Mouse (Mus musculus) CH12.LX (cell line): ENCODE results near the gene Ccr8. TPM values are rescaled to one million over a fixed set of nuclear protein-coding genes. Genes with fewer than 3 reads are reported as not detected.

Experiments used
- DNase-seq: peaks from one replicate; pipeline ENCODE4 v3.0.0-alpha.2; 2013; ENCODE audit errors: extremely low read depth
- H3K27ac ChIP-seq: 2 replicates; pipeline ENCODE4 v1.5.1; 2012; ENCODE audit warnings: low read depth, mild to moderate bottlenecking, control low read depth, moderate library complexity; ENCODE audit not compliant: insufficient read depth
- H3K27me3 ChIP-seq: replicated peaks from 2 replicates; pipeline ENCODE3; 2012; ENCODE audit warnings: inconsistent platforms
- H3K36me3 ChIP-seq, 2 experiments: replicated peaks in 1 of 2; 2 replicates each; pipeline versions ENCODE3 to v1.6.1; 2012; ENCODE audit warnings: inconsistent platforms in 1 of 2, low read length in 1 of 2, mild to moderate bottlenecking in 1 of 2, mixed read lengths in 1 of 2, moderate library complexity in 1 of 2; ENCODE audit not compliant: control insufficient read depth in 1 of 2, insufficient read depth in 1 of 2
- H3K4me1 ChIP-seq, 2 experiments: 2 replicates each; pipeline ENCODE4 v1.6.1; 2012; ENCODE audit warnings: inconsistent platforms in 1 of 2, moderate library complexity in 1 of 2; ENCODE audit not compliant: insufficient read depth in 2 of 2, control insufficient read depth in 1 of 2
- H3K4me2 ChIP-seq: 2 replicates; pipeline ENCODE4 v1.6.1; 2012; ENCODE audit warnings: low read depth, mild to moderate bottlenecking, control low read depth; ENCODE audit not compliant: poor library complexity, insufficient read depth, severe bottlenecking
- H3K4me3 ChIP-seq, 3 experiments: fragments of 150-350 bp in 1 of 3; sonication (generic) in 1 of 3; replicated peaks in 1 of 3; 2 replicates each; pipeline versions ENCODE3 to v1.5.1; 2011 to 2012; ENCODE audit warnings: low read depth in 2 of 3, low read length in 2 of 3, mild to moderate bottlenecking in 2 of 3, moderate library complexity in 2 of 3, control low read depth in 1 of 3, improper control_type of control experiment in 1 of 3, inconsistent platforms in 1 of 3, mixed read lengths in 1 of 3; ENCODE audit not compliant: poor library complexity in 1 of 3
- H3K79me2 ChIP-seq: replicated peaks from 2 replicates; pipeline ENCODE4 v1.6.1; 2012; ENCODE audit warnings: mild to moderate bottlenecking, moderate library complexity; ENCODE audit not compliant: control insufficient read depth, poor library complexity, insufficient read depth, severe bottlenecking; ENCODE audit errors: extremely low read depth
- H3K9ac ChIP-seq: 2 replicates; pipeline ENCODE4 v1.6.1; 2012; ENCODE audit warnings: low read depth, mild to moderate bottlenecking, control low read depth, moderate library complexity; ENCODE audit not compliant: insufficient read depth
- H3K9me3 ChIP-seq: replicated peaks from 2 replicates; pipeline ENCODE3; 2012; ENCODE audit warnings: low read length, inconsistent platforms, mixed read lengths
- BHLHE40 ChIP-seq: IDR thresholded peaks from 2 replicates; pipeline ENCODE4 v1.6.1; 2011; ENCODE audit warnings: mild to moderate bottlenecking, low read depth, low read length, improper control_type of control experiment
- CHD2 ChIP-seq: IDR thresholded peaks from 2 replicates; pipeline ENCODE4 v1.6.1; 2011; ENCODE audit warnings: low read length, improper control_type of control experiment
- CTCF ChIP-seq, 2 experiments: IDR thresholded peaks in 1 of 2; conservative IDR thresholded peaks in 1 of 2; 2 replicates each; pipeline ENCODE4 v1.5.1; 2011 to 2012; ENCODE audit warnings: low read depth in 2 of 2, low read length in 2 of 2, improper control_type of control experiment in 1 of 2, inconsistent platforms in 1 of 2, mild to moderate bottlenecking in 1 of 2, moderate library complexity in 1 of 2
- ELF1 ChIP-seq: IDR thresholded peaks from 2 replicates; pipeline ENCODE4 v1.6.1; 2014; ENCODE audit warnings: low read depth, mild to moderate bottlenecking, inconsistent platforms, low read length, improper control_type of control experiment
- EP300 ChIP-seq: IDR thresholded peaks from 2 replicates; pipeline ENCODE4 v1.6.1; 2011; ENCODE audit warnings: low read length, improper control_type of control experiment
- ETS1 ChIP-seq: conservative IDR thresholded peaks from 2 replicates; pipeline ENCODE4 v1.6.1; 2012; ENCODE audit warnings: low read depth, mild to moderate bottlenecking, inconsistent platforms, low read length, improper control_type of control experiment, moderate library complexity
- JUND ChIP-seq: conservative IDR thresholded peaks from 2 replicates; pipeline ENCODE4 v1.6.1; 2011; ENCODE audit warnings: low read depth, low read length, improper control_type of control experiment
- KAT2A ChIP-seq: IDR thresholded peaks from 2 replicates; pipeline ENCODE4 v1.6.1; 2012; ENCODE audit warnings: low read length, improper control_type of control experiment, inconsistent platforms; ENCODE audit not compliant: insufficient replicate concordance
- MEF2A ChIP-seq: IDR thresholded peaks from 2 replicates; pipeline ENCODE4 v1.6.1; 2014; ENCODE audit warnings: low read depth, mild to moderate bottlenecking, inconsistent platforms, low read length, improper control_type of control experiment, borderline replicate concordance
- MXI1 ChIP-seq: IDR thresholded peaks from 2 replicates; pipeline ENCODE4 v1.6.1; 2011; ENCODE audit warnings: mild to moderate bottlenecking, low read depth, low read length, improper control_type of control experiment
- NELFE ChIP-seq: IDR thresholded peaks from 2 replicates; pipeline ENCODE4 v1.6.1; 2011; ENCODE audit warnings: low read depth, low read length, improper control_type of control experiment
- NRF1 ChIP-seq: IDR thresholded peaks from 2 replicates; pipeline ENCODE4 v1.6.1; 2014; ENCODE audit warnings: low read depth, mild to moderate bottlenecking, inconsistent platforms, low read length, improper control_type of control experiment, moderate library complexity
- PAX5 ChIP-seq: IDR thresholded peaks from 2 replicates; pipeline ENCODE4 v1.6.1; 2012; ENCODE audit warnings: low read length, inconsistent platforms, mixed read lengths
- POLR2A ChIP-seq: IDR thresholded peaks from 2 replicates; pipeline ENCODE4 v1.6.1; 2011; ENCODE audit warnings: low read depth, mild to moderate bottlenecking, improper control_type of control experiment, low read length
- RCOR1 ChIP-seq: conservative IDR thresholded peaks from 2 replicates; pipeline ENCODE4 v1.6.1; 2012; ENCODE audit warnings: low read depth, mild to moderate bottlenecking, inconsistent platforms, low read length, improper control_type of control experiment
- SIN3A ChIP-seq: IDR thresholded peaks from 2 replicates; pipeline ENCODE4 v1.6.1; 2012; ENCODE audit warnings: low read length, improper control_type of control experiment, inconsistent platforms
- TCF12 ChIP-seq: IDR thresholded peaks from 2 replicates; pipeline ENCODE4 v1.6.1; 2014; ENCODE audit warnings: low read depth, mild to moderate bottlenecking, inconsistent platforms, low read length, improper control_type of control experiment
- ZC3H11A ChIP-seq: IDR thresholded peaks from 2 replicates; pipeline ENCODE4 v1.6.1; 2012; ENCODE audit warnings: low read depth, mild to moderate bottlenecking, inconsistent platforms, low read length, improper control_type of control experiment
- ZKSCAN1 ChIP-seq: IDR thresholded peaks from 2 replicates; pipeline ENCODE4 v1.6.1; 2012; ENCODE audit warnings: low read depth, inconsistent platforms, low read length, improper control_type of control experiment, borderline replicate concordance
- ZNF384 ChIP-seq: IDR thresholded peaks from 2 replicates; pipeline ENCODE4 v1.6.1; 2012; ENCODE audit warnings: low read depth, low read length, improper control_type of control experiment, inconsistent platforms
- dilution Hi-C: fragments of 300-500 bp; cut with MboI; formaldehyde crosslinking; loops from 2 replicates; pipeline ENCODE4 v1.14.3; 2020; ENCODE audit warnings: low sequenced_read_pairs; ENCODE audit not compliant: extremely low pct_unique_long_range_greater_than_20kb, extremely low pct_ligation_motif_present
- in situ Hi-C: fragments of 300-500 bp; cut with MboI; formaldehyde crosslinking; loops from 3 replicates; pipeline ENCODE4 v1.14.3; 2019; ENCODE audit warnings: low sequenced_read_pairs, low pct_ligation_motif_present, low pct_unique_long_range_greater_than_20kb, mixed read lengths
- polyA plus RNA-seq: library from polyadenylated mRNA; unstranded; fragments of >175 nt; gene quantifications from 2 replicates; pipeline ENCODE4 v1.2.1, GENCODE M21; 2012; ENCODE audit warnings: low read depth; ENCODE audit not compliant: insufficient read length
- total RNA-seq, 2 experiments: library from RNA; depleted of rRNA; stranded (reverse); fragments of 300-350 nt in 1 of 2; fragments of >200 nt in 1 of 2; gene quantifications; 2 replicates each; pipeline ENCODE4 v1.2.3; 2012 to 2014

The Ccr8 gene
- total and polyA plus RNA-seq, 3 experiments: not detected

- no peak overlapping the region for H3K9ac ChIP-seq
Observed at GRCm38 (mm10) chr9:120083158-120083894, 8.6 kb upstream of the Ccr8 start.

GRCm38 (mm10) chr9:120084406-120084805, 7.5 kb upstream of the Ccr8 start:
- no peak overlapping the region for H3K9ac ChIP-seq
- H3K79me2 ChIP-seq: no peaks in the 10 kb centered on the region
- peaks cover 13% of the 10 kb centered on the region for H3K9me3 ChIP-seq
- H3K4me1 ChIP-seq: no peaks in the 10 kb centered on the region
- H3K4me2 ChIP-seq: no peak overlapping the region
- peaks cover 39% of the 10 kb centered on the region for H3K27me3 ChIP-seq
- H3K27ac ChIP-seq: no peak overlapping the region
- TF ChIP-seq MXI1 (no peak), ETS1 (no peak), CTCF (conservative IDR thresholded peaks at IDR 0.05 in 1 of 2, IDR thresholded peaks at IDR 0.05 in 1 of 2; ENCODE audit: low read depth in 2 of 2, low read length in 2 of 2) (no peak), BHLHE40 (no peak), POLR2A (no peak), ZC3H11A (no peak), ZNF384 (no peak), ELF1 (no peak), RCOR1 (no peak), NELFE (no peak), ZKSCAN1 (no peak), MEF2A (no peak), CHD2 (no peak), KAT2A (no peak), TCF12 (no peak), JUND (no peak), NRF1 (no peak), PAX5 (no peak)
- in situ Hi-C loops: no loop called here
- H3K36me3 ChIP-seq: no peaks in the 10 kb centered on the region
- no peak for DNase-seq
- no peak overlapping the region for H3K4me3 ChIP-seq
- dilution Hi-C loops: no loop called here

More at GRCm38 (mm10) chr9:120083158-120083894, 8.6 kb upstream of the Ccr8 start:
- in situ Hi-C loops: no loop called here
- Histone ChIP-seq H3K9me3 (peaks cover 6% of the 10 kb centered on the region), H3K4me2 (no peak overlapping the region), H3K79me2 (no peaks in the 10 kb centered on the region), H3K4me1 (no peaks in the 10 kb centered on the region), H3K4me3 (no peak overlapping the region), H3K36me3 (no peaks in the 10 kb centered on the region), H3K27me3 (peaks cover 43% of the 10 kb centered on the region), H3K27ac (no peak overlapping the region)
- TF ChIP-seq SIN3A: no peak
- no peak for TF ChIP-seq EP300
- DNase-seq: no peak
- dilution Hi-C loops: no loop called here
